Mouse (Mus musculus): ENCODE measurements at regions not wholly inside any gene's neighbourhood (a gene's known extent, or its start where the extent isn't known, plus 50 kb on each side); places are given as distances from the start of the nearest gene placed in this dataset.
A peak's percentile ranks its signal among the peaks of the same experiment; 100 is the strongest.

DNA sequence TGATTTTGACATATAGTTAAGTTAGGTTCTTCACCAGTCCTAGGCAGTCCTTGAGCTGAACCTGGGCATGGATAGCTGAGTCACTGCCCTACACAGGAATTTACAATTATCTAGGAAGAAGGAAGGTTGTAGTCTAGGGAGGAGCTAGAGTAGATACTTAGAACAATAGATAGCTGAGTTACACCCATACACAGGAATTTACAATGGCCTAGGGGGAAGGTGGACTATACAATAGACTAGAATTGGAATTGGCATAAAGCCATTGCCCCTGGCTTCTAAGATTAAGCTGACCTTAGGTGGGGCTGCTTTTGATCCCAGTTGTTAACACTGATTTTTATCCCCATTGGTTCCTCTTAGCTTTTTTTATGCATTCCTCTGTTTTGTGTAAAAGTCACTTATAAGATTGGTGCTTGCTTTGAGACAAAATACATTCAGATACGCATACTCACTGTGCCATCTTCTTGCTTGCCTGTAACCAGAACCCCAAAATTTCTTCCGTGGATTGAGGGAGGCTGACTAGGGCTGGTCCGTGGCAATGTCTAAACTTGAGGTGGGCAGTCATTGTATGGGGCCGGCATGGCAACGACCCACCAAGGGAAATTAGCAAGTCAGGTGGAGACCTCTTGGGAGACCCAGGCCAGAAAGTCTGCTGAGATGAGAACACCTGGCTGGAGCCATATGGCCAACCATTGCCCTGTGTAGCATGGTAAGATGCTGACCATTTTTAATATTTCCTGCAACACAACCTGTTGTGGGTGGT lies 734.1 kb upstream of the Chordc1 start:
- no peaks in the 10 kb centered on the region for H3K27me3 ChIP-seq (ENCODE audit: insufficient read depth, low read length)
- H3K27ac ChIP-seq (ENCODE audit: low read depth, low read length), result no peak overlapping the region
- H3K4me1 ChIP-seq (ENCODE audit: insufficient read depth, low read length), result no peaks in the 10 kb centered on the region
- H3K9me3 ChIP-seq (ENCODE audit: low read length), result no peaks in the 10 kb centered on the region
- H3K4me3 ChIP-seq (ENCODE audit: low read depth, low read length), result no peak overlapping the region
- DNase-seq (ENCODE audit: low spot score) (no peak), ATAC-seq (ENCODE audit: low FRiP score) (no peak)
- H3K4me2 ChIP-seq (ENCODE audit: low read depth, low read length, poor library complexity, severe bottlenecking), result no peak overlapping the region
- TF ChIP-seq CTCF (IDR thresholded peaks at IDR 0.05), result no peak
- H3K36me3 ChIP-seq (ENCODE audit: insufficient read depth, low read length), result no peaks in the 10 kb centered on the region
- WGBS, result 89% methylated on average over 5 of the region's 5 CpGs
- H3K9ac ChIP-seq (replicated peaks; ENCODE audit: low read length, poor library complexity, severe bottlenecking), result no peak overlapping the region

- H3K9ac ChIP-seq (replicated peaks; ENCODE audit: low read length, poor library complexity, severe bottlenecking), result no peak overlapping the region
- H3K27ac ChIP-seq (ENCODE audit: low read depth, low read length), result no peak overlapping the region
- no peaks in the 10 kb centered on the region for H3K4me1 ChIP-seq (ENCODE audit: insufficient read depth, low read length)
- no peaks in the 10 kb centered on the region for H3K36me3 ChIP-seq (ENCODE audit: insufficient read depth, low read length)
- no peak overlapping the region for H3K4me3 ChIP-seq (ENCODE audit: low read depth, low read length)
- WGBS, result 37% methylated on average over 3 of the region's 3 CpGs
- H3K27me3 ChIP-seq (ENCODE audit: insufficient read depth, low read length), result no peaks in the 10 kb centered on the region
- no peak overlapping the region for H3K4me2 ChIP-seq (ENCODE audit: low read depth, low read length, poor library complexity, severe bottlenecking)
- no peak for TF ChIP-seq CTCF (IDR thresholded peaks at IDR 0.05)
- no peaks in the 10 kb centered on the region for H3K9me3 ChIP-seq (ENCODE audit: low read length)
- no peak for DNase-seq (ENCODE audit: low spot score)
- ATAC-seq (ENCODE audit: low FRiP score), result no peak
These were observed 724.0 kb upstream of the Chordc1 start for GRCm38 (mm10) chr9:17567784-17568518.

DNA sequence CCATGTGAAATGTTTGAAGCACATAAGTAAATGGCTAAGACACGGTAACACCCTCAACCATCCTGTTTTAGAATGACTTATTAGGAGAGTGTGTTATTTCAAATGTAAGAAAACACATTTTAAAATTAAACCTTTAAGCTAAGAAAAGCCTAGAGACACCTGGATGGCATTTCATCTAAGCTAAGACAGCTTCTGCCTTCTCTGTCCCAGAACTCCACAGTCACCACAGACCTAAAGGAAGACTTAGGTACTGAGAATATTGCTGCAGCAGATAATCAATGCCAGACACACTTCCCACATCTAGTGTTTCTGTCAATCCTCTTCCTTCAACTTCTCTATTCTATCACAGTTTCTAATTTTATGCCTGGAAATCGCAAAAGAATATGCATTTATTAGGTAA lies 704.4 kb upstream of the Chordc1 start:
- Histone ChIP-seq H3K36me3 (ENCODE audit: insufficient read depth, low read length) (no peaks in the 10 kb centered on the region), H3K9ac (replicated peaks; ENCODE audit: low read length, poor library complexity, severe bottlenecking) (no peak overlapping the region), H3K27ac (ENCODE audit: low read depth, low read length) (no peak overlapping the region), H3K27me3 (ENCODE audit: insufficient read depth, low read length) (no peaks in the 10 kb centered on the region), H3K4me2 (ENCODE audit: low read depth, low read length, poor library complexity, severe bottlenecking) (no peak overlapping the region), H3K9me3 (ENCODE audit: low read length) (no peaks in the 10 kb centered on the region), H3K4me1 (ENCODE audit: insufficient read depth, low read length) (no peaks in the 10 kb centered on the region), H3K4me3 (ENCODE audit: low read depth, low read length) (no peak overlapping the region)
- no peak for DNase-seq (ENCODE audit: low spot score)
- no peak for ATAC-seq (ENCODE audit: low FRiP score)
- WGBS, result 80% methylated on average over 2 of the region's 2 CpGs
- no peak for TF ChIP-seq CTCF (IDR thresholded peaks at IDR 0.05)

- 55% methylated on average over 2 of the region's 2 CpGs for WGBS
These were observed 703.9 kb upstream of the Chordc1 start for GRCm38 (mm10) chr9:17587968-17588550.

DNA sequence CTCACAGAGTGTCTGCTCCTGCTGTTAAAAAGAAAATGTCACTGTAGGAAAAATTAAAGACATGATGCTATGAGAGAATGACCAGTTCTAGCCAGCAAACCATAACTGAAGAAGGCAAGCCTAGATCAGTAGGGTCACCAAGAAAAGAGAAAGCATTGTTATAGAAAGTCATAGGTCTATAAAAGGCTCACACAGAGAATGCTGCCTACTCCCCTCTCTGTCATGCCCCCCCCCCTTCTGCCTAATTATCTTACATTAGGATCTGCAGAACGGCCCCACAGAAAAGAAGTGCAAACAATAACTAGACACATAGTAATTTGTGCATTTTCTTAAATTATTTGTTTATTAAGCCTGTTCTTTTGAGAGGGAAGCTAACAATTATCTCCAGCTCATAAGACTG lies 680.8 kb upstream of the Chordc1 start:
- H3K27me3 ChIP-seq (ENCODE audit: insufficient read depth, low read length), result no peaks in the 10 kb centered on the region
- no peaks in the 10 kb centered on the region for H3K4me1 ChIP-seq (ENCODE audit: insufficient read depth, low read length)
- WGBS, result 54% methylated on average over 1 of the region's 1 CpGs
- H3K27ac ChIP-seq (ENCODE audit: low read depth, low read length), result no peak overlapping the region
- no peak overlapping the region for H3K4me3 ChIP-seq (ENCODE audit: low read depth, low read length)
- no peak overlapping the region for H3K9ac ChIP-seq (replicated peaks; ENCODE audit: low read length, poor library complexity, severe bottlenecking)
- no peak for DNase-seq (ENCODE audit: low spot score)
- TF ChIP-seq CTCF (IDR thresholded peaks at IDR 0.05), result no peak
- H3K36me3 ChIP-seq (ENCODE audit: insufficient read depth, low read length), result no peaks in the 10 kb centered on the region
- no peak for ATAC-seq (ENCODE audit: low FRiP score)
- no peak overlapping the region for H3K4me2 ChIP-seq (ENCODE audit: low read depth, low read length, poor library complexity, severe bottlenecking)
- no peaks in the 10 kb centered on the region for H3K9me3 ChIP-seq (ENCODE audit: low read length)

More at GRCm38 (mm10) chr9:17587968-17588550, 703.9 kb upstream of the Chordc1 start:
- Histone ChIP-seq H3K27me3 (ENCODE audit: insufficient read depth, low read length) (no peaks in the 10 kb centered on the region), H3K9me3 (ENCODE audit: low read length) (no peaks in the 10 kb centered on the region), H3K4me1 (ENCODE audit: insufficient read depth, low read length) (no peaks in the 10 kb centered on the region), H3K36me3 (ENCODE audit: insufficient read depth, low read length) (no peaks in the 10 kb centered on the region), H3K4me2 (ENCODE audit: low read depth, low read length, poor library complexity, severe bottlenecking) (no peak overlapping the region), H3K4me3 (ENCODE audit: low read depth, low read length) (no peak overlapping the region), H3K27ac (ENCODE audit: low read depth, low read length) (no peak overlapping the region), H3K9ac (replicated peaks; ENCODE audit: low read length, poor library complexity, severe bottlenecking) (no peak overlapping the region)
- peak; percentile 25 for DNase-seq (ENCODE audit: low spot score)
- no peak for TF ChIP-seq CTCF (IDR thresholded peaks at IDR 0.05)
- no peak for ATAC-seq (ENCODE audit: low FRiP score)

GRCm38 (mm10) chr9:17642513-17642912 lies 649.4 kb upstream of the Chordc1 start:
- Histone ChIP-seq H3K4me3 (ENCODE audit: low read depth, low read length) (no peak overlapping the region), H3K9me3 (ENCODE audit: low read length) (no peaks in the 10 kb centered on the region), H3K4me2 (ENCODE audit: low read depth, low read length, poor library complexity, severe bottlenecking) (no peak overlapping the region), H3K27me3 (ENCODE audit: insufficient read depth, low read length) (no peaks in the 10 kb centered on the region), H3K36me3 (ENCODE audit: insufficient read depth, low read length) (no peaks in the 10 kb centered on the region), H3K4me1 (ENCODE audit: insufficient read depth, low read length) (no peaks in the 10 kb centered on the region), H3K27ac (ENCODE audit: low read depth, low read length) (no peak overlapping the region), H3K9ac (replicated peaks; ENCODE audit: low read length, poor library complexity, severe bottlenecking) (no peak overlapping the region)
- 78% methylated on average over 1 of the region's 1 CpGs for WGBS
- DNase-seq (ENCODE audit: low spot score) (no peak), ATAC-seq (ENCODE audit: low FRiP score) (no peak)
- TF ChIP-seq CTCF (IDR thresholded peaks at IDR 0.05), result no peak

Measured in midbrain, postnatal 0 days (tissue).